Mouse (Mus musculus) MEL (cell line): Measurements from ENCODE around the gene Rsf1. TPM values are rescaled to one million over a fixed set of nuclear protein-coding genes. Genes with fewer than 3 reads are reported as not detected.
A peak's percentile ranks its signal among the peaks of the same experiment; 100 is the strongest.

Experiments used
- DNase-seq: peaks from one replicate; pipeline ENCODE4 v3.0.0; 2011; ENCODE audit warnings: low read depth, low spot score
- H3K27ac ChIP-seq: 2 replicates; pipeline ENCODE4 v1.5.1; 2012; ENCODE audit warnings: low read depth, mild to moderate bottlenecking, control low read depth, low read length, moderate library complexity; ENCODE audit not compliant: control insufficient read depth
- H3K27me3 ChIP-seq, 2 experiments: fragments of 150-350 bp in 1 of 2; sonication (generic) in 1 of 2; 2 replicates each; pipeline ENCODE4 v1.6.1; 2012; ENCODE audit warnings: low read length in 2 of 2, mild to moderate bottlenecking in 2 of 2, improper control_type of control experiment in 1 of 2, moderate library complexity in 1 of 2; ENCODE audit not compliant: insufficient read depth in 2 of 2, control insufficient read depth in 1 of 2
- H3K36me3 ChIP-seq, 2 experiments: 2 replicates each; pipeline ENCODE4 v1.6.1; 2012 to 2014; ENCODE audit warnings: low read length in 2 of 2, improper control_type of control experiment in 1 of 2, inconsistent platforms in 1 of 2, mild to moderate bottlenecking in 1 of 2; ENCODE audit not compliant: insufficient read depth in 2 of 2, control insufficient read depth in 1 of 2
- H3K4me1 ChIP-seq, 2 experiments: fragments of 150-350 bp in 1 of 2; sonication (generic) in 1 of 2; 2 replicates each; pipeline ENCODE4 v1.6.1; 2012; ENCODE audit warnings: low read length in 2 of 2, improper control_type of control experiment in 1 of 2, mild to moderate bottlenecking in 1 of 2; ENCODE audit not compliant: insufficient read depth in 2 of 2, control insufficient read depth in 1 of 2
- H3K4me3 ChIP-seq, 2 experiments: fragments of 150-350 bp in 1 of 2; sonication (generic) in 1 of 2; 2 replicates each; pipeline ENCODE4 v1.5.1; 2012; ENCODE audit warnings: low read depth in 2 of 2, low read length in 2 of 2, mild to moderate bottlenecking in 2 of 2, moderate library complexity in 2 of 2, control low read depth in 1 of 2, improper control_type of control experiment in 1 of 2; ENCODE audit not compliant: control insufficient read depth in 1 of 2, insufficient read depth in 1 of 2
- H3K79me2 ChIP-seq: 2 replicates; pipeline ENCODE4 v1.6.1; 2012; ENCODE audit warnings: mild to moderate bottlenecking, low read length, moderate library complexity; ENCODE audit not compliant: control insufficient read depth, poor library complexity, insufficient read depth
- H3K9ac ChIP-seq: 2 replicates; pipeline ENCODE4 v1.6.1; 2012; ENCODE audit warnings: low read depth, mild to moderate bottlenecking, control low read depth, low read length, moderate library complexity; ENCODE audit not compliant: control insufficient read depth, poor library complexity, severe bottlenecking
- H3K9me3 ChIP-seq: fragments of 150-350 bp; sonication (generic); replicated peaks from 2 replicates; pipeline ENCODE4 v1.6.1; 2012; ENCODE audit warnings: mild to moderate bottlenecking, low read length, improper control_type of control experiment, moderate library complexity; ENCODE audit not compliant: insufficient read depth
- CHD1 ChIP-seq: IDR thresholded peaks from 2 replicates; pipeline ENCODE4 v1.6.1; 2012; ENCODE audit warnings: low read depth, mild to moderate bottlenecking, inconsistent platforms, low read length, improper control_type of control experiment
- E2F4 ChIP-seq: IDR thresholded peaks from 2 replicates; pipeline ENCODE4 v1.6.1; 2011; ENCODE audit warnings: low read depth, low read length, improper control_type of control experiment, borderline replicate concordance
- ELF1 ChIP-seq: IDR thresholded peaks from 2 replicates; pipeline ENCODE4 v1.6.1; 2014; ENCODE audit warnings: low read depth, mild to moderate bottlenecking, inconsistent platforms, low read length, improper control_type of control experiment, moderate library complexity
- GABPA ChIP-seq: IDR thresholded peaks from 2 replicates; pipeline ENCODE4 v1.6.1; 2012; ENCODE audit warnings: low read depth, mild to moderate bottlenecking, inconsistent platforms, low read length, improper control_type of control experiment, moderate library complexity
- GATA1 ChIP-seq: IDR thresholded peaks from 2 replicates; pipeline ENCODE4 v1.6.1; 2011; ENCODE audit warnings: low read depth, low read length, improper control_type of control experiment
- HCFC1 ChIP-seq: IDR thresholded peaks from 2 replicates; pipeline ENCODE4 v1.6.1; 2012; ENCODE audit warnings: low read depth, mild to moderate bottlenecking, inconsistent platforms, low read length, improper control_type of control experiment, moderate library complexity
- MAFK ChIP-seq: IDR thresholded peaks from 2 replicates; pipeline ENCODE4 v1.6.1; 2011; ENCODE audit warnings: low read depth, mild to moderate bottlenecking, low read length, improper control_type of control experiment, borderline replicate concordance
- MAZ ChIP-seq: IDR thresholded peaks from 2 replicates; pipeline ENCODE4 v1.6.1; 2012; ENCODE audit warnings: low read depth, mild to moderate bottlenecking, inconsistent platforms, low read length, improper control_type of control experiment
- MYB ChIP-seq: IDR thresholded peaks from 2 replicates; pipeline ENCODE4 v1.6.1; 2011; ENCODE audit warnings: mild to moderate bottlenecking, low read depth, low read length, improper control_type of control experiment
- MYC ChIP-seq: IDR thresholded peaks from 2 replicates; pipeline ENCODE4 v1.6.1; 2011; ENCODE audit warnings: low read depth, mild to moderate bottlenecking, low read length, improper control_type of control experiment, moderate library complexity
- POLR2AphosphoS2 ChIP-seq: IDR thresholded peaks from 2 replicates; pipeline ENCODE4 v1.6.1; 2011; ENCODE audit warnings: low read length, improper control_type of control experiment
- POLR2AphosphoS5 ChIP-seq: IDR thresholded peaks from 2 replicates; pipeline ENCODE4 v1.6.1; 2012; ENCODE audit warnings: low read depth, borderline replicate concordance, mild to moderate bottlenecking, inconsistent platforms, low read length, moderate library complexity, mixed read lengths
- RAD21 ChIP-seq: IDR thresholded peaks from 2 replicates; pipeline ENCODE4 v1.6.1; 2011; ENCODE audit warnings: mild to moderate bottlenecking, low read depth, low read length, improper control_type of control experiment
- RCOR1 ChIP-seq: IDR thresholded peaks from 2 replicates; pipeline ENCODE4 v1.6.1; 2012; ENCODE audit warnings: low read depth, mild to moderate bottlenecking, inconsistent platforms, low read length, improper control_type of control experiment
- SMC3 ChIP-seq: IDR thresholded peaks from 2 replicates; pipeline ENCODE4 v1.6.1; 2011; ENCODE audit warnings: low read depth, low read length, improper control_type of control experiment
- TBP ChIP-seq: IDR thresholded peaks from 2 replicates; pipeline ENCODE4 v1.8.0; 2011; ENCODE audit warnings: low read depth, low read length, improper control_type of control experiment
- UBTF ChIP-seq: IDR thresholded peaks from 2 replicates; pipeline ENCODE4 v1.6.1; 2012; ENCODE audit warnings: low read depth, mild to moderate bottlenecking, inconsistent platforms, low read length, improper control_type of control experiment, moderate library complexity, borderline replicate concordance; ENCODE audit not compliant: insufficient read depth
- USF1 ChIP-seq: IDR thresholded peaks from 2 replicates; pipeline ENCODE4 v1.6.1; 2014; ENCODE audit warnings: low read depth, mild to moderate bottlenecking, inconsistent platforms, low read length, improper control_type of control experiment, moderate library complexity
- USF2 ChIP-seq, 2 experiments: IDR thresholded peaks; 2 replicates each; pipeline ENCODE4 v1.6.1; 2011 to 2012; ENCODE audit warnings: improper control_type of control experiment in 2 of 2, low read length in 2 of 2, borderline replicate concordance in 1 of 2, inconsistent platforms in 1 of 2, low read depth in 1 of 2, mild to moderate bottlenecking in 1 of 2; ENCODE audit not compliant: insufficient read depth in 1 of 2
- ZKSCAN1 ChIP-seq: IDR thresholded peaks from 2 replicates; pipeline ENCODE4 v1.6.1; 2012; ENCODE audit warnings: low read depth, mild to moderate bottlenecking, inconsistent platforms, low read length, improper control_type of control experiment, moderate library complexity
- polyA plus RNA-seq, 2 experiments: library from polyadenylated mRNA; stranded (reverse) in 1 of 2; unstranded in 1 of 2; fragments of >175 nt in 1 of 2; fragments of >200 nt in 1 of 2; gene quantifications; 2 replicates each; pipeline versions ENCODE4 v1.2.1 to v1.2.4; 2012; ENCODE audit warnings: low replicate concordance in 2 of 2, low read depth in 1 of 2; ENCODE audit not compliant: insufficient read length in 2 of 2, insufficient read depth in 1 of 2, missing spikeins in 1 of 2
- total RNA-seq: library from RNA; depleted of rRNA; stranded (reverse); fragments of 300-350 nt; gene quantifications from 2 replicates; pipeline ENCODE4 v1.2.3, GENCODE M21; 2012

The Rsf1 gene
- total and polyA plus RNA-seq, 3 experiments: 12.7 to 17.4 TPM; not detected in 1

- peak; percentile 68 for TF ChIP-seq MYC
Observed at GRCm38 (mm10) chr7:97580843-97581214, 1.1 kb downstream of the Rsf1 start (continued).

GRCm38 (mm10) chr7:97588506-97588905 lies 8.8 kb downstream of the Rsf1 start:
- peaks cover 33% of the 10 kb centered on the region for H3K79me2 ChIP-seq
- H3K9me3 ChIP-seq: no peaks in the 10 kb centered on the region
- no peak overlapping the region for H3K27ac ChIP-seq
- no peak overlapping the region for H3K4me3 ChIP-seq
- H3K27me3 ChIP-seq: no peaks in the 10 kb centered on the region
- DNase-seq: no peak
- peaks cover 2 to 5% of the 10 kb centered on the region in 2 experiments; a peak in 3 of 4 replicates for H3K4me1 ChIP-seq
- no peak for TF ChIP-seq TBP
- no peak for TF ChIP-seq POLR2AphosphoS5
- no peak for TF ChIP-seq MYB
- TF ChIP-seq MYC: no peak
- TF ChIP-seq HCFC1: no peak
- TF ChIP-seq ELF1: no peak
- no peak for TF ChIP-seq ZKSCAN1
- no peak for TF ChIP-seq GATA1
- TF ChIP-seq GABPA: no peak
- no peak for TF ChIP-seq RCOR1
- no peak for TF ChIP-seq USF1
- no peak for TF ChIP-seq SMC3
- no peak for TF ChIP-seq MAZ
- TF ChIP-seq UBTF: no peak
- no peak for TF ChIP-seq MAFK
- TF ChIP-seq USF2 (IDR thresholded peaks at IDR 0.05; ENCODE audit: borderline replicate concordance in 1 of 2, insufficient read depth in 1 of 2, low read depth in 1 of 2, low read length in 2 of 2): no peak
- TF ChIP-seq RAD21: no peak
- TF ChIP-seq POLR2AphosphoS2: no peak
- TF ChIP-seq CHD1: no peak
- H3K36me3 ChIP-seq: peaks cover 1 to 7% of the 10 kb centered on the region in 2 experiments; a peak in 3 of 4 replicates
- H3K9ac ChIP-seq: no peak overlapping the region

GRCm38 (mm10) chr7:97590488-97590887 lies 10.8 kb downstream of the Rsf1 start:
- H3K9ac ChIP-seq: no peak overlapping the region
- H3K36me3 ChIP-seq: peaks cover 1 to 6% of the 10 kb centered on the region in 2 experiments; a peak in 3 of 4 replicates
- H3K27me3 ChIP-seq: no peaks in the 10 kb centered on the region
- no peak overlapping the region for H3K4me3 ChIP-seq
- H3K27ac ChIP-seq: no peak overlapping the region
- H3K9me3 ChIP-seq: no peaks in the 10 kb centered on the region
- TF ChIP-seq E2F4: no peak
- 0 out of 2 replicates have a peak, but pooled peaks have one; percentile 6 for TF ChIP-seq GATA1
- peaks cover 21% of the 10 kb centered on the region for H3K79me2 ChIP-seq
- no peak for DNase-seq
- H3K4me1 ChIP-seq: peaks cover 2 to 3% of the 10 kb centered on the region in 2 experiments; a peak in 3 of 4 replicates
